Mouse (Mus musculus) small intestine, adult 2 months (tissue): ENCODE data around the gene Hoxb5. TPM values are rescaled to one million over a fixed set of nuclear protein-coding genes. Genes with fewer than 3 reads are reported as not detected.
A peak's percentile ranks its signal among the peaks of the same experiment; 100 is the strongest.

Source experiments
- H3K27ac ChIP-seq: fragments of 200-500 bp; 2 replicates; pipeline ENCODE4 v1.5.1; 2012; ENCODE audit warnings: low read depth, low read length, control low read depth, inconsistent platforms; ENCODE audit not compliant: insufficient read depth
- H3K27me3 ChIP-seq: fragments of 200-500 bp; 2 replicates; pipeline ENCODE4 v1.6.1; 2012; ENCODE audit warnings: mild to moderate bottlenecking, moderate library complexity, low read length, inconsistent platforms; ENCODE audit not compliant: control insufficient read depth, insufficient read depth
- H3K36me3 ChIP-seq: fragments of 200-500 bp; 2 replicates; pipeline ENCODE4 v1.6.1; 2012; ENCODE audit warnings: mild to moderate bottlenecking, low read length, control low read depth, inconsistent platforms; ENCODE audit not compliant: control insufficient read depth, insufficient read depth
- H3K4me1 ChIP-seq: fragments of 200-500 bp; 2 replicates; pipeline ENCODE4 v1.6.1; 2012; ENCODE audit warnings: low read length, inconsistent platforms, mixed read lengths; ENCODE audit not compliant: control insufficient read depth, insufficient read depth, insufficient read length
- H3K4me3 ChIP-seq: fragments of 200-500 bp; 2 replicates; pipeline ENCODE4 v1.5.1; 2012; ENCODE audit warnings: low read depth, mild to moderate bottlenecking, control low read depth, inconsistent platforms, low read length, moderate library complexity
- CTCF ChIP-seq: fragments of 200-500 bp; IDR thresholded peaks from 2 replicates; pipeline ENCODE4 v1.5.1; 2012; ENCODE audit warnings: low read depth, mild to moderate bottlenecking, control low read depth, inconsistent platforms, low read length, moderate library complexity, mixed read lengths; ENCODE audit not compliant: insufficient replicate concordance, insufficient read length; ENCODE audit errors: extremely low read depth
- POLR2A ChIP-seq: fragments of 200-500 bp; IDR thresholded peaks from 2 replicates; pipeline ENCODE4 v1.6.1; 2012; ENCODE audit warnings: low read depth, mild to moderate bottlenecking, control low read depth, inconsistent platforms, low read length, moderate library complexity
- WGBS: fragments of 180-500 bp; shearing (Covaris S2); methylation state at CpG from one replicate; pipeline ENCODE4 v1.1.7; 2018; 5-methylcytosine and 5-hydroxymethylcytosine counted together
- polyA plus RNA-seq: library from polyadenylated mRNA; depleted of rRNA; stranded (reverse); fragments of >200 nt; gene quantifications from 2 replicates; pipeline ENCODE4 v1.2.3, GENCODE M21; 2012

The Hoxb5 gene
- polyA plus RNA-seq, 1 experiment: 3.2 TPM

GRCm38 (mm10) chr11:96279421-96280233 lies 23.5 kb upstream of the Hoxb5 start:
- TF ChIP-seq POLR2A: no peak
- TF ChIP-seq CTCF: no peak
- Histone ChIP-seq H3K4me1 (peaks cover 2% of the 10 kb centered on the region; the same call in 1 of the 2 replicates), H3K4me3 (peak overlapping the region; percentile 21; the same call in 1 of the 2 replicates), H3K36me3 (no peaks in the 10 kb centered on the region), H3K27ac (no peak overlapping the region), H3K27me3 (peaks cover 90% of the 10 kb centered on the region)
- 13% methylated on average over 31 of the region's 31 CpGs for WGBS

DNA sequence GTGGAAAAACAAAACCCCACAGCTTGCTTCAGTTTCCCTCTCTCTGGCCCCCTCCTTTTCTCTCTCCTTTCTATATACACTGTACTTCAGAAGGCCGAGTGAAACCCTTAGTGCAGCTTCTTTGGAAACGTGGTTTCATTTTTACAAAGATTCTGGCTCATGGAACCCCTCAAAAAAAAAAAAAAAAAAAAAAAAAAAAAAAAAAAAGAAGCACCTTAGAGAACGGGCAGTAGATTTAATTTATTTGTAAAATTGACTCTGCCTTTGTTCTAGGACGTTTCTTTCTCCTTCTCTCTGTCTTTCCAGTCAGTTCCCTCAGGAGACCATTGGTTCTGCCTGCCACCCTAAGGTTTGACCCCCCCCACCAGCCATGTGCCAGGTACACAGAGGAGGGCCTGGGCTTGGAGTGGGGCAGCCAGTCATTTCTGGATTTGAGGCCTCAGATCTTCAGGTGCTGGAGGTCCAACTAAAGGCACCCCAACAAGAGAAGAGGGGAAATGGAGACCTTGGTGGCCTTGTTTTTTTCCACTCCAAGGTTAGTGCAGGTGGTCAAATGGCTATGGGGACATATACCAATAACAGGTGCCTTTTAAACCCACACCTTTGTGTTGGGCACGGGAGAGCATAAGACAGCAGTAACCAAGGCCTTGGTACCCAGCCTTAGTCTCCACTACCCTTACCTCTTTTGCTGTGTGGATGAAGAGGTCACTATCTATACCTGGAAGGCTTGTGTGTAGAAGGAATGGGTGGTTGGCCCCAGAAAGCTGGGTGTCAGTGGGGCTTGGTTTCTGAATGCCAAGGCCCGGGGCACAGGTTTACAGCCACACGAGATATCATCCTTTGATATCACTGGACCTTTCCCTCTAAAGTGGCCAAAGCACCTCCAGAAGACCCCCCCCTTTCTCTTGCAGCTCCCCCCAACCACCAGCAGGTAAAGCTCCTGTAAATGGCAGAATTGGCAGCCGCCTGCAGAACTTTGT lies 22.4 kb upstream of the Hoxb5 start:
- H3K27me3 ChIP-seq: peaks cover 91% of the 10 kb centered on the region
- 31% methylated on average over 8 of the region's 8 CpGs for WGBS
- H3K4me1 ChIP-seq: peaks cover 2% of the 10 kb centered on the region; the same call in 1 of the 2 replicates
- no peaks in the 10 kb centered on the region for H3K36me3 ChIP-seq
- H3K4me3 ChIP-seq: no peak overlapping the region
- TF ChIP-seq CTCF (no peak), POLR2A (no peak)
- no peak overlapping the region for H3K27ac ChIP-seq

GRCm38 (mm10) chr11:96281396-96281795 lies 21.7 kb upstream of the Hoxb5 start:
- WGBS: 20% methylated on average over 18 of the region's 18 CpGs
- no peak overlapping the region for H3K27ac ChIP-seq

DNA sequence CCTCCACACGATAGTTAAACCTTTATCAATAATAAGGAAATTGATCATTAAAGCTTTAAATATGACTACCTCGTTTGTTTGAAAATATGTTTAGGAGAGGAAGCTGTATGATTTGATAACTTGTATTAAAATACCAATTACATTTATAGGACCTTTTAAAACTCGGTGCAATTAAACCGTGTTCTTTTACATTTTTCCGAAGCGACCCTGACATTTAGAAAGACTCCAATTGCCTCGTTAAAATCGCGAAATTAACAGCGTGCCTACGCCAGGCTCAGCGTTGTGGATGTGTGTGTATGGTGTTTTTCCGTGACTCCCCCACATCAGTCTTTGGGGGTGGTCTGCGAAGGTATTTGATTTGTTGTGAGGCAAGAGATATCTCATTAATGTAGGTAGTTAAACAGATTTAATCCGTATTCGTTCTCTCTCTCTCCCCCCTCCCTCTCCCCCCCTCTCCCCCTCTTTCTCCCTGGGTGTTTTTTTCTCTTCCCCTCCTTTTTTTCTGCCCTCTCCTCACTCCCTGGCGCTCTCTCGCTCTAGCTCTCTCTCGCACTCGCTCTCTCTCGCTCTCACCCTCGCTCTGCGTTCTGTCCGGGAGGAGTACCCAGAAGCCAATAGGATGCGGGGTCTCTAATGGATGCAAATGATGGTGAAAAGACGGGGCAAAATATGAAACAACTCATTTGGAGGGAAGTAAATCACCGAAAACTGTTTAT lies 21.1 kb upstream of the Hoxb5 start, which contains the start of gene Hoxb8:
TSS of gene Hoxb8 (plus strand) at position 51 of the 716 bp plus-strand sequence.
- 7% methylated on average over 27 of the region's 27 CpGs for WGBS
- TF ChIP-seq CTCF (no peak), POLR2A (no peak)
- peaks cover 92% of the 10 kb centered on the region for H3K27me3 ChIP-seq
- H3K27ac ChIP-seq: no peak within 1 kb of the TSS
- peaks cover 2% of the 10 kb centered on the region; the same call in 1 of the 2 replicates for H3K4me1 ChIP-seq
- peak within 1 kb of the TSS; percentile 24; the same call in 1 of the 2 replicates for H3K4me3 ChIP-seq
- H3K36me3 ChIP-seq: no peaks in the 10 kb centered on the region

More at GRCm38 (mm10) chr11:96281396-96281795, 21.7 kb upstream of the Hoxb5 start:
- Histone ChIP-seq H3K4me1 (peaks cover 2% of the 10 kb centered on the region; the same call in 1 of the 2 replicates), H3K27me3 (peaks cover 92% of the 10 kb centered on the region), H3K4me3 (no peak overlapping the region), H3K36me3 (no peaks in the 10 kb centered on the region)
- TF ChIP-seq POLR2A (no peak), CTCF (no peak)

GRCm38 (mm10) chr11:96282795-96283430 lies 20.2 kb upstream of the Hoxb5 start:
- no peak overlapping the region for H3K27ac ChIP-seq
- TF ChIP-seq POLR2A: no peak
- TF ChIP-seq CTCF: no peak
- peaks cover 93% of the 10 kb centered on the region for H3K27me3 ChIP-seq

DNA sequence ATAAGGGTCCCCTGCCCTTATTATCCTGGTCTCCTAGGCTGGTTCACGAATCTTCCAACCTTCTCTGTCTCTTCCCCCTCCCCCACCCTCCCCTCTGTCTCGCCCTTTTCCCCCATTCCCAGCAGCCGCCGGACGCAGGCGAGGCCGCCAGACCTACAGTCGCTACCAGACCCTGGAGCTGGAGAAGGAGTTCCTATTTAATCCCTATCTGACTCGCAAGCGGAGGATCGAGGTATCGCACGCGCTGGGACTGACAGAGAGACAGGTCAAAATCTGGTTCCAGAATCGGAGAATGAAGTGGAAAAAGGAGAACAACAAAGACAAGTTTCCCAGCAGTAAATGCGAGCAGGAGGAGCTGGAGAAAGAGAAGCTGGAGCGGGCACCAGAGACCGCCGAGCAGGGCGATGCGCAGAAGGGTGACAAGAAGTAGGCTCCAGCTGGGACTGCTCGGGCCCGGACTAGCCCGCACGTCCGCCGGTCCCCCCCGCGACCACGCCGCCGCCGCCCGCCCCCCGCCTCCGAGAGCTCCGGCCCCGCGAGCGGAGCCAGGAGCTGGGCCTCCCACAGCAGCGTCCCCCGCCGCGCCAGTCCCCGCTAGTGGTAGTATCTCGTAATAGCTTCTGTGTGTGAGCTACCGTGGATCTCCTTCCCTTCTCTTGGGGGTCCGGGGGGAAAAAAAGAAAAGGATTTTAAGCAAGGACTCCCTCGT lies 18.9 kb upstream of the Hoxb5 start:
- no peaks in the 10 kb centered on the region for H3K36me3 ChIP-seq
- peaks cover 87% of the 10 kb centered on the region for H3K27me3 ChIP-seq
- peak; percentile 5; the same call in 1 of the 2 replicates for TF ChIP-seq CTCF
- TF ChIP-seq POLR2A: 0 out of 2 replicates have a peak, but pooled peaks have one; percentile 8
- WGBS: 3% methylated on average over 47 of the region's 49 CpGs
- H3K4me3 ChIP-seq: peak overlapping the region; percentile 51
- H3K4me1 ChIP-seq: no peaks in the 10 kb centered on the region; the same call in 1 of the 2 replicates
- peak overlapping the region; percentile 57 for H3K27ac ChIP-seq

More at GRCm38 (mm10) chr11:96282795-96283430, 20.2 kb upstream of the Hoxb5 start:
- peak overlapping the region; percentile 51 for H3K4me3 ChIP-seq
- WGBS: 3% methylated on average over 49 of the region's 49 CpGs
- no peaks in the 10 kb centered on the region for H3K36me3 ChIP-seq
- peaks cover 2% of the 10 kb centered on the region; the same call in 1 of the 2 replicates for H3K4me1 ChIP-seq
